Mouse (Mus musculus) heart, adult 2 months (tissue): ENCODE measurements around the gene Htra2.

Experiments
- CTCF ChIP-seq: fragments of 200-600 bp; IDR thresholded peaks from 2 replicates; pipeline ENCODE4 v1.8.1; 2022; ENCODE audit warnings: antibody characterized with exemption, mild to moderate bottlenecking, moderate library complexity
- EP300 ChIP-seq: fragments of 200-500 bp; IDR thresholded peaks from 2 replicates; pipeline ENCODE4 v1.6.1; 2011; ENCODE audit warnings: low read depth, low read length, control low read depth; ENCODE audit not compliant: insufficient read depth
- POLR2A ChIP-seq: fragments of 200-500 bp; IDR thresholded peaks from 2 replicates; pipeline ENCODE4 v1.6.1; 2011; ENCODE audit warnings: mild to moderate bottlenecking, low read depth, low read length, control low read depth; ENCODE audit not compliant: insufficient read depth

DNA sequence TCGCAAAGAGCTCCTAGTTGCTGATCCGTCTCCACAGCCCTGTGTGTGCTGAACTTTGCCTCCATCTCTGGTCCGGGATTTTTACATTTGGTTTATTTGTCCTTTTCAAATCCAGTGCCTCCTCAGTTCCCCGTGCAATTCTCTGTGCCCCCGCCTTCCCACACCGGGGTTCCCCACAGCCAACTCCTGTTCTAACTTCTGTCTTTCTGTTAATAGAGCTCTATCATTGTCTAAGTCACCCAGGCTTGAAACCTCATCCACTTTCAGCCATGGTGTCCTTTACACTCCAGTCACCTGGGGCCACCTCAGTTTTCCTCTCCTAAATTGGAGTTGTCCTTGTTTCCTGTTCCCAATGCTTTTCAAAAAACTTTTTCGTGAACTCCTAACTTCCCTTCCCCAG is 43.8 kb downstream of the Htra2 start:
- no peak for TF ChIP-seq CTCF
- TF ChIP-seq EP300: no peak
- TF ChIP-seq POLR2A: no peak
